Comparison of ENCODE assay signal across 8 mouse cellular contexts in genomic region chr11:57696207-57696676, GRCm38 (mm10). TPM values are rescaled to one million over a fixed set of nuclear protein-coding genes. Genes with fewer than 3 reads are reported as not detected.
DNase-seq lines count a peak whose midpoint lies in the region; ATAC-seq lines count a peak whose summit lies in the region.

No protein-coding gene starts in this region.

- peaks cover 47% of the 10 kb centered on the region for H3K4me1 ChIP-seq in hindbrain, embryonic 10.5 days (replicated peaks)
- peaks cover 7% of the 10 kb centered on the region for H3K4me1 ChIP-seq in hindbrain, embryonic 11.5 days (replicated peaks; ENCODE audit: control insufficient read depth, insufficient read depth, low read length)
- peaks cover 14% of the 10 kb centered on the region for H3K4me1 ChIP-seq in forebrain, embryonic 14.5 days (ENCODE audit: control insufficient read depth, insufficient read depth, low read length)
- peaks cover 23% of the 10 kb centered on the region for H3K4me1 ChIP-seq in midbrain, embryonic 11.5 days (ENCODE audit: control insufficient read depth, insufficient read depth, low read length)

- DNase-seq in hindbrain, embryonic 10.5 days (ENCODE audit: low spot score): no peak
- no peak for DNase-seq in hindbrain, embryonic 11.5 days (ENCODE audit: low spot score)
- peak; percentile 76 for DNase-seq in forebrain, embryonic 14.5 days (ENCODE audit: low spot score)
- DNase-seq in midbrain, embryonic 11.5 days (ENCODE audit: low spot score, missing footprints): peak; percentile 94
- no peak for DNase-seq in T-cell, adult 2 months (ENCODE audit: low spot score)
- DNase-seq in gastrocnemius, adult 18-20 months (ENCODE audit: low spot score): no peak
- DNase-seq in ovary, adult 18-20 months (ENCODE audit: low spot score): no peak

- no peaks in the 10 kb centered on the region for H3K9me3 ChIP-seq in hindbrain, embryonic 10.5 days
- no peaks in the 10 kb centered on the region for H3K9me3 ChIP-seq in hindbrain, embryonic 11.5 days (ENCODE audit: control insufficient read depth, low read length)
- no peaks in the 10 kb centered on the region for H3K9me3 ChIP-seq in forebrain, embryonic 14.5 days (replicated peaks; ENCODE audit: control insufficient read depth, low read length)
- H3K9me3 ChIP-seq in midbrain, embryonic 11.5 days (ENCODE audit: control insufficient read depth, low read length): no peaks in the 10 kb centered on the region

- H3K27ac ChIP-seq in hindbrain, embryonic 10.5 days: peak overlapping the region; percentile 70; the same call in 1 of the 2 replicates
- H3K27ac ChIP-seq in hindbrain, embryonic 11.5 days (ENCODE audit: low read depth, low read length): no peak overlapping the region
- peak overlapping the region; percentile 39; the same call in 1 of the 2 replicates for H3K27ac ChIP-seq in forebrain, embryonic 14.5 days (ENCODE audit: low read depth, low read length)
- H3K27ac ChIP-seq in midbrain, embryonic 11.5 days (ENCODE audit: low read depth, low read length): peak overlapping the region; percentile 45

- H3K4me2 ChIP-seq in hindbrain, embryonic 11.5 days (replicated peaks; ENCODE audit: low read depth, low read length): no peak overlapping the region
- H3K4me2 ChIP-seq in forebrain, embryonic 14.5 days (ENCODE audit: low read length): peak overlapping the region; percentile 38
- H3K4me2 ChIP-seq in midbrain, embryonic 11.5 days: peak overlapping the region; percentile 35

- ATAC-seq in hindbrain, embryonic 11.5 days (ENCODE audit: low FRiP score): no peak
- ATAC-seq in common myeloid progenitor, adult 5-6 weeks (replicated peaks; ENCODE audit: low read depth, poor library complexity, severe bottlenecking): peak; percentile 37
- peak; percentile 73 for ATAC-seq in forebrain, embryonic 14.5 days
- peak; percentile 73 for ATAC-seq in midbrain, embryonic 11.5 days (ENCODE audit: low FRiP score)

- H3K9ac ChIP-seq in hindbrain, embryonic 11.5 days (ENCODE audit: low read depth, low read length): no peak overlapping the region
- peak overlapping the region; percentile 13; the same call in 1 of the 2 replicates for H3K9ac ChIP-seq in forebrain, embryonic 14.5 days (ENCODE audit: low read length)
- H3K9ac ChIP-seq in midbrain, embryonic 11.5 days (ENCODE audit: low read length): peak overlapping the region; percentile 4; the same call in 1 of the 2 replicates

- 45% methylated on average over 17 of the region's 17 CpGs for WGBS in hindbrain, embryonic 10.5 days
- WGBS in hindbrain, embryonic 11.5 days: 43% methylated on average over 17 of the region's 17 CpGs
- WGBS in forebrain, embryonic 14.5 days: 6% methylated on average over 17 of the region's 17 CpGs
- WGBS in midbrain, embryonic 11.5 days: 18% methylated on average over 17 of the region's 17 CpGs

- H3K4me3 ChIP-seq in hindbrain, embryonic 10.5 days: no peak overlapping the region
- no peak overlapping the region for H3K4me3 ChIP-seq in hindbrain, embryonic 11.5 days (ENCODE audit: low read depth, low read length)
- H3K4me3 ChIP-seq in forebrain, embryonic 14.5 days (ENCODE audit: low read depth, low read length): no peak overlapping the region
- no peak overlapping the region for H3K4me3 ChIP-seq in midbrain, embryonic 11.5 days (ENCODE audit: low read depth, low read length)

- peaks cover 9% of the 10 kb centered on the region; the same call in 1 of the 2 replicates for H3K36me3 ChIP-seq in hindbrain, embryonic 10.5 days
- no peaks in the 10 kb centered on the region for H3K36me3 ChIP-seq in hindbrain, embryonic 11.5 days (ENCODE audit: control insufficient read depth, insufficient read depth, low read length)
- H3K36me3 ChIP-seq in forebrain, embryonic 14.5 days (ENCODE audit: control insufficient read depth, insufficient read depth, low read length): no peaks in the 10 kb centered on the region
- H3K36me3 ChIP-seq in midbrain, embryonic 11.5 days (ENCODE audit: control insufficient read depth, insufficient read depth, low read length): no peaks in the 10 kb centered on the region

- peaks cover 46% of the 10 kb centered on the region for H3K27me3 ChIP-seq in hindbrain, embryonic 10.5 days (ENCODE audit: insufficient read depth, poor library complexity, severe bottlenecking)
- H3K27me3 ChIP-seq in hindbrain, embryonic 11.5 days (ENCODE audit: control insufficient read depth, insufficient read depth, low read length): peaks cover 2% of the 10 kb centered on the region; the same call in 1 of the 2 replicates
- no peaks in the 10 kb centered on the region for H3K27me3 ChIP-seq in forebrain, embryonic 14.5 days (replicated peaks; ENCODE audit: control insufficient read depth, insufficient read depth, low read length)
- no peaks in the 10 kb centered on the region for H3K27me3 ChIP-seq in midbrain, embryonic 11.5 days (ENCODE audit: control insufficient read depth, insufficient read depth, low read length)

RNA-seq across cellular contexts. Expression of gene Galnt10, which starts 51.0 kb away (rescaled TPM):
- 21.2 and 22.7 TPM in 2 replicates for polyA plus RNA-seq in hindbrain, embryonic 10.5 days (2016; fragmentation: Nextera tagmentation; extraction: Ambion mirVana)
- 9.7 and 12.0 TPM in 2 replicates for polyA plus RNA-seq in hindbrain, embryonic 11.5 days (2014; fragmentation: Nextera tagmentation; extraction: Ambion mirVana)
- 9.2 and 15.1 TPM in 2 replicates for total RNA-seq in common myeloid progenitor, adult 5-6 weeks (2017)
- polyA plus RNA-seq in forebrain, embryonic 14.5 days (2014; fragmentation: Nextera tagmentation; extraction: Ambion mirVana): 6.1 and 7.1 TPM in 2 replicates
- polyA plus RNA-seq in midbrain, embryonic 11.5 days (2014; fragmentation: Nextera tagmentation; extraction: Ambion mirVana): 12.1 and 13.9 TPM in 2 replicates
- 1 to 10 TPM; 4.0 to 4.2 TPM for total RNA-seq in gastrocnemius, adult 18-20 months (2021)

Comparison
In these comparisons a context has a peak if more than half of its experiments do, and no peak if none do; other contexts are left out.
1. DNase-seq: peak in forebrain, embryonic 14.5 days (single experiment) and midbrain, embryonic 11.5 days (single experiment); none in hindbrain, embryonic 10.5 days (single experiment), hindbrain, embryonic 11.5 days (single experiment), T-cell, adult 2 months (single experiment), gastrocnemius, adult 18-20 months (single experiment) and ovary, adult 18-20 months (single experiment).